Mouse (Mus musculus): ENCODE data around the gene Susd1. TPM values are rescaled to one million over a fixed set of nuclear protein-coding genes. Genes with fewer than 3 reads are reported as not detected.

Susd1 gene
- total and polyA plus RNA-seq, 3 experiments: 49.0 to 180 (median 67.6) TPM

DNA sequence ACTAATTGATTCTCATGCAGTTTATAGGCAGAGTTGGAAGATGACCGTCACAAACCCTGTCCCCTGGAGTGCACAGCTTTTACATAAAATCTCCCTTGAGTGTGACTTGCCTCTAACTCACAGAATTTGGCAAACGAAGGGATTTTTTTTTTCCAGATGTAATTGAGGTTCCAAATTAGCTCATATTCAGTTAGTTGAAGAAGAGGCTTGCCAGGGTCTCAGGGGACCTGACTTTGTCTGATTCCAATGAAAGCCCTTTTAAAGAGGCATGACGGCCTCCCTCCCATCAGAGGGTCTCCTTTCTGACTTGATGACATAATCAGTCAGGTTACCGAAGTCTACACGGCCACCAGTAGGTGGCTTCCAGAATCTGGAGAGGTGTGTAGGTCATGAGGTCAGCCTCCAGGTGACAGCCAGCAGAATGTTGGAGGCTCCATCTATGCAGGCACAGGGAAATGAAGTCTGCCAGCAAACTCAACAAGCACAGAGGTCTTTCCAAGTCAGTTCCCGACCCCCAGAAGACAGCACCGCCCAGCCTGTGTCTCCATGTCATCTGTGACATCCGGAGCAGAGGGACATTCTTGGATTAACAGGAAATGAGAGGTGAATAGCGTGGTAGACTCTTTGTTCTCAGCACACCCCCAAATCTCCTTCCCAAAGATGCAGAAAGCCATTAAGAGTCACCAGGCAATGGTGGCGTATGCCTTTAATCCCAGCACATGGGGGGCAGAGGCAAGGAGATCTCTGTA is 130.4 kb downstream of the Susd1 start:
- no peak overlapping the region for H3K9ac ChIP-seq (ENCODE audit: control insufficient read depth, low read depth, low read length, poor library complexity, severe bottlenecking)
- no peak for DNase-seq (ENCODE audit: low read depth, low spot score)
- no peaks in the 10 kb centered on the region for H3K27me3 ChIP-seq (ENCODE audit: control insufficient read depth in 1 of 2, insufficient read depth in 2 of 2, low read length in 2 of 2)
- TF ChIP-seq ZC3H11A (IDR thresholded peaks at IDR 0.05; ENCODE audit: low read depth, low read length) (no peak), E2F4 (IDR thresholded peaks at IDR 0.05; ENCODE audit: borderline replicate concordance, low read depth, low read length) (no peak), MEF2A (IDR thresholded peaks at IDR 0.05; ENCODE audit: extremely low read depth, insufficient replicate concordance, low read depth, low read length, poor library complexity, severe bottlenecking) (no peak), MXI1 (IDR thresholded peaks at IDR 0.05; ENCODE audit: low read depth, low read length) (no peak), RAD21 (IDR thresholded peaks at IDR 0.05; ENCODE audit: low read depth, low read length) (no peak), NELFE (IDR thresholded peaks at IDR 0.05; ENCODE audit: low read depth, low read length) (no peak), HCFC1 (IDR thresholded peaks at IDR 0.05; ENCODE audit: low read depth, low read length) (no peak), CHD2 (IDR thresholded peaks at IDR 0.05; ENCODE audit: low read length) (no peak), POLR2AphosphoS5 (IDR thresholded peaks at IDR 0.05; ENCODE audit: borderline replicate concordance, low read depth, low read length) (no peak), MAZ (IDR thresholded peaks at IDR 0.05; ENCODE audit: low read depth, low read length) (no peak), BHLHE40 (IDR thresholded peaks at IDR 0.05; ENCODE audit: borderline replicate concordance, low read depth, low read length) (no peak), UBTF (IDR thresholded peaks at IDR 0.05; ENCODE audit: borderline replicate concordance, insufficient read depth, low read depth, low read length) (no peak), CTCF (IDR thresholded peaks at IDR 0.05 in 2 of 3, conservative IDR thresholded peaks at IDR 0.05 in 1 of 3; ENCODE audit: control insufficient read depth in 1 of 3, insufficient read depth in 1 of 3, low read depth in 2 of 3, low read length in 3 of 3, poor library complexity in 1 of 3, severe bottlenecking in 1 of 3) (no peak)
- H3K36me3 ChIP-seq (ENCODE audit: control insufficient read depth in 1 of 2, insufficient read depth in 2 of 2, low read length in 2 of 2): no peaks in the 10 kb centered on the region
- H3K27ac ChIP-seq (ENCODE audit: control insufficient read depth, low read depth, low read length): no peak overlapping the region
- H3K4me1 ChIP-seq (ENCODE audit: control insufficient read depth in 1 of 2, insufficient read depth in 2 of 2, low read length in 2 of 2): no peaks in the 10 kb centered on the region
- H3K9me3 ChIP-seq (replicated peaks; ENCODE audit: insufficient read depth, low read length): no peaks in the 10 kb centered on the region
- no peaks in the 10 kb centered on the region for H3K79me2 ChIP-seq (ENCODE audit: control insufficient read depth, insufficient read depth, low read length, poor library complexity)
- H3K4me3 ChIP-seq (ENCODE audit: control insufficient read depth in 1 of 2, insufficient read depth in 1 of 2, low read depth in 2 of 2, low read length in 2 of 2): no peak overlapping the region

DNA sequence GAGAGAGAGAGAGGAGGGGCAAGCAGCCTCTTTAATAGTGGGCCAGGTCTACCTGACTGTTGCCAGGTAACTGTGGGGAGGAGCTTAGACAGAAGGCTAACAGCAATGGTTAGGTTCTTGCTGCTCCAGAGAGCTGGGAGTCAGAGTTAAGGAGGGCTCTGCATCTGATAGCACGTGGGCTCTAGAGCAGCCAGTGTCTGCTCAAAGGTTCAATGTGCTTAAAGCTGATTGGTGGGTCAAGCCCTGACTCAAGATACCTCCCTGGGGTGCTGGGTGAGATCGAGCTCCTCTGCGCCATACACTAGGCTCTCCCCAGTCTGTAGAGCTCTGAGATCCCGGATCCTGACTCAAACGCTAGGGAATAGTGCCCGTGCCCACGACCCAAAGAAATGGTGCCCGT is 136.0 kb downstream of the Susd1 start:
- Histone ChIP-seq H3K27me3 (ENCODE audit: control insufficient read depth in 1 of 2, insufficient read depth in 2 of 2, low read length in 2 of 2) (no peaks in the 10 kb centered on the region), H3K79me2 (ENCODE audit: control insufficient read depth, insufficient read depth, low read length, poor library complexity) (no peaks in the 10 kb centered on the region), H3K9me3 (replicated peaks; ENCODE audit: insufficient read depth, low read length) (no peaks in the 10 kb centered on the region), H3K9ac (ENCODE audit: control insufficient read depth, low read depth, low read length, poor library complexity, severe bottlenecking) (no peak overlapping the region), H3K4me1 (ENCODE audit: control insufficient read depth in 1 of 2, insufficient read depth in 2 of 2, low read length in 2 of 2) (no peaks in the 10 kb centered on the region; a peak in 1 of 4 replicates), H3K4me3 (ENCODE audit: control insufficient read depth in 1 of 2, insufficient read depth in 1 of 2, low read depth in 2 of 2, low read length in 2 of 2) (no peak overlapping the region), H3K36me3 (ENCODE audit: control insufficient read depth in 1 of 2, insufficient read depth in 2 of 2, low read length in 2 of 2) (no peaks in the 10 kb centered on the region), H3K27ac (ENCODE audit: control insufficient read depth, low read depth, low read length) (no peak overlapping the region)
- no peak for DNase-seq (ENCODE audit: low read depth, low spot score)
- TF ChIP-seq ZKSCAN1 (IDR thresholded peaks at IDR 0.05; ENCODE audit: low read depth, low read length) (no peak), MYB (IDR thresholded peaks at IDR 0.05; ENCODE audit: low read depth, low read length) (no peak), USF2 (IDR thresholded peaks at IDR 0.05; ENCODE audit: borderline replicate concordance in 1 of 2, insufficient read depth in 1 of 2, low read depth in 1 of 2, low read length in 2 of 2) (no peak), MYC (IDR thresholded peaks at IDR 0.05; ENCODE audit: low read depth, low read length) (no peak), SMC3 (IDR thresholded peaks at IDR 0.05; ENCODE audit: low read depth, low read length) (no peak), POLR2AphosphoS2 (IDR thresholded peaks at IDR 0.05; ENCODE audit: low read length) (no peak), ELF1 (IDR thresholded peaks at IDR 0.05; ENCODE audit: low read depth, low read length) (no peak), NRF1 (IDR thresholded peaks at IDR 0.05; ENCODE audit: insufficient read depth, low read depth, low read length, poor library complexity, severe bottlenecking) (no peak), UBTF (IDR thresholded peaks at IDR 0.05; ENCODE audit: borderline replicate concordance, insufficient read depth, low read depth, low read length) (no peak), TCF12 (IDR thresholded peaks at IDR 0.05; ENCODE audit: low read depth, low read length) (no peak), MEF2A (IDR thresholded peaks at IDR 0.05; ENCODE audit: extremely low read depth, insufficient replicate concordance, low read depth, low read length, poor library complexity, severe bottlenecking) (no peak), MAX (IDR thresholded peaks at IDR 0.05; ENCODE audit: low read length) (no peak), JUND (IDR thresholded peaks at IDR 0.05; ENCODE audit: low read depth, low read length) (no peak), ETS1 (IDR thresholded peaks at IDR 0.05; ENCODE audit: low read depth, low read length) (no peak), TAL1 (IDR thresholded peaks at IDR 0.05; ENCODE audit: low read length) (no peak), RAD21 (IDR thresholded peaks at IDR 0.05; ENCODE audit: low read depth, low read length) (no peak), GABPA (IDR thresholded peaks at IDR 0.05; ENCODE audit: low read depth, low read length) (no peak), KAT2A (conservative IDR thresholded peaks at IDR 0.05; ENCODE audit: low read depth, low read length) (no peak), EP300 (IDR thresholded peaks at IDR 0.05; ENCODE audit: low read depth in 1 of 2, low read length in 2 of 2) (no peak), TBP (IDR thresholded peaks at IDR 0.05; ENCODE audit: low read depth, low read length) (no peak)

Data from MEL (cell line).